Mouse (Mus musculus) central nervous system, embryonic 11.5 days (tissue): ENCODE measurements around the gene Gm10406. TPM values are rescaled to one million over a fixed set of nuclear protein-coding genes. Genes with fewer than 3 reads are reported as not detected.

ENCODE experiments used
- polyA plus RNA-seq: library from polyadenylated mRNA; depleted of rRNA; stranded (reverse); fragments of >200 nt; gene quantifications from 2 replicates; pipeline ENCODE4 v1.2.3, GENCODE M21; 2012; rRNA removed

The Gm10406 gene
- 2.4 and 4.5 TPM in 2 replicates for polyA plus RNA-seq

DNA sequence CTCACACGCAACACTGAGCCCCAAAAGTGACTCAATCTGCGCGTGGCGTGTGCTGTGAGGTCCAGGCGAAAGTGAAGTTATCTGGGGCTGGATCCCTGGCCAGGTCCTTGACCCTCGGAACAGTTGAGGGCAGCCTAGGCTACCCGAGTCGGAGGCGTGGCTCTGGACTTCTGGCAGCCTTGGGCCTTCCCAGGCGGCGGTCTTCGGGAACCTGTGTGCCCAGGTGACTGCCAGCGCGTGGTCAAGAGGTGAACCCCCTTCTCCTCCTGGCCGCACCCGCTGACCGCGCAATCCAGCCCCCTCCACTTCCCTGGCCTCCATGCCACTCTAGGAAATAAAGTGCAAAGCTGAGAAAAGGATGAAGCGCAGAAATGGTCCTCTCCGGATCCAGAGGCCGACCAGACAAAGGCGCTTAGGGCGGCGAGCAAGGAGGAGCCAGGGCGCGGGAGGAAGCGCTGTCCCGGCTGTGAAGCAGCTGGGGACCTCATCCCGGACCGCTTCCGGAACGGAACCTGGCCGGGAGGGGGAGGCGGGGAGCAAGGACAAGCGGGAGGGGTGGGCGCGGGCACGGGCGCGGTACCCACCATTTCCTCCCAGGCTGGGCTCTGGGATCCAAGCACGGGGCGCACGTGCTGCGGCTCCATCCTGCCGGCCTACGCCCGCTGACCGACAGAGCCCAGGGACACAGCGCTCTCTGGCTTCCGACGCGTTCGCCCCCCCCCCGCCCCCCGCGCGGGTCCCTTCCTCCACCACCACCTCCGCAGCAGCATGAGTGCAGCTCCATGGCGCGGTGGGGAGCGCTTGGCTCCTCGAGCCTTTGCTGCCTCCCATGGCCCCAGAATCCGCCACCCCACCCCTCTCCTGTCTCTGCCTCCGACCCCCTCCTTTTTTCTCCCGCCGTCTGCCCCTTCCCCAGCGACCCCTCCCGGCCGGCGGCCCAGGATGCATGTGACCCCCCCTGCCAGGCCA, at the start of gene Gm10406:
Gene Gm10406, minus strand, starts transcription at position 669 of the 969 bp plus-strand sequence.

DNA sequence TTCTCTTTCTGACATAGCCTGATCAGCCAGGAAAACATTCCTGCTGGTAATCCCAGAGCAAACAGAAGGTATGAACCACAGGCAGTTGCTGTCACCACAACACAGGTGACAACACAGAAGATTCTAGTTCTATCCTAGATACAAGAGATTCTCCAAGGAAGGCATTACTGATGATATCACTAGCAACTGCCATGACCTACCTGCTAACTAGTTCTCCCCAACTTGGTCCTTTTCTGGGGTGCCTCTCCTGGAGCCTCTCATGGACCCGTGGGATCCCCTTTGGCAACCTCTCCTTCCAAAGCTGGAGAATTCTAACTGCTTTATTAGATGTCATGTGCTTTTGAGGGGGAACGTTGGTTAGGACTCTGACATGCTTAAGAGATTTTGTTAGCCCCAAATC, 17.6 kb upstream of the Gm10406 start, which contains the start of gene Gm3685:
Gene Gm3685, minus strand, starts transcription at position 101 of the 400 bp plus-strand sequence.

DNA sequence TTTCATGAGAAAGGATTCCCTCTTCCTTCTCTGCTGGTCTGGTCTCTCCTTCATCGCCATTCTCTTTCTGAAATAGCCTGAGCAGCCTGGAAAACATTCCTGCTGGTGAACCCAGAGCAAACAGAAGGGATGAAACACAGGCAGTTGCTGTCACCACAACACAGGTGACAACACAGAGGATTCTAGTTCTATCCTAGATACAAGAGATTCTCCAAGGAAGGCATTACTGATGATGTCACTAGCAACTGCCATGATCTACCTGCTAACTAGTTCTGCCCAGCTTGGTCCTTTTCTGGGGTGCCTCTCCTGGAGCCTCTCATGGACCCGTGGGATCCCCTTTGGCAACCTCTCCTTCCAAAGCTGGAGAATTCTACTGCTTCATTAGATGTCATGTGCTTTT, 53.5 kb downstream of the Gm10406 start, which contains the start of gene Gm6356:
Gene Gm6356, minus strand, starts transcription at position 101 of the 400 bp plus-strand sequence.

Other genes starting within 250 kb of the Gm10406 start
- gene Gm3642, start 187.1 kb downstream of the Gm10406 start, polyA plus RNA-seq, result not detected in 2 replicates
- gene Gm3667, start 137.5 kb downstream of the Gm10406 start, polyA plus RNA-seq, result 1.7 and 3.6 TPM in 2 replicates
- gene Gm6356, start 53.6 kb downstream of the Gm10406 start, polyA plus RNA-seq, result not detected in 2 replicates
- gene Gm3685, start 17.5 kb upstream of the Gm10406 start, polyA plus RNA-seq, result 0.11 and 0.20 TPM in 2 replicates
- gene Gm3696, start 73.2 kb upstream of the Gm10406 start, polyA plus RNA-seq, result 2.4 and 7.7 TPM in 2 replicates
- 0.05 TPM in 1 of 2 replicates, not detected in the other for gene Gm6676, start 98.0 kb upstream of the Gm10406 start, polyA plus RNA-seq
- 1.5 and 5.7 TPM in 2 replicates for gene Gm3512, start 147.1 kb upstream of the Gm10406 start, polyA plus RNA-seq
- gene Gm16434, start 167.1 kb upstream of the Gm10406 start, polyA plus RNA-seq, result 0.05 TPM in 1 of 2 replicates, not detected in the other
- not detected in 2 replicates for gene Gm3727, start 237.3 kb upstream of the Gm10406 start, polyA plus RNA-seq